Mouse (Mus musculus): ENCODE measurements around the gene Ank2. TPM values are rescaled to one million over a fixed set of nuclear protein-coding genes. Genes with fewer than 3 reads are reported as not detected.
A peak's percentile ranks its signal among the peaks of the same experiment; 100 is the strongest.

Ank2 gene
- polyA plus RNA-seq, 1 experiment from 2014 or later = 37.3 TPM

DNA sequence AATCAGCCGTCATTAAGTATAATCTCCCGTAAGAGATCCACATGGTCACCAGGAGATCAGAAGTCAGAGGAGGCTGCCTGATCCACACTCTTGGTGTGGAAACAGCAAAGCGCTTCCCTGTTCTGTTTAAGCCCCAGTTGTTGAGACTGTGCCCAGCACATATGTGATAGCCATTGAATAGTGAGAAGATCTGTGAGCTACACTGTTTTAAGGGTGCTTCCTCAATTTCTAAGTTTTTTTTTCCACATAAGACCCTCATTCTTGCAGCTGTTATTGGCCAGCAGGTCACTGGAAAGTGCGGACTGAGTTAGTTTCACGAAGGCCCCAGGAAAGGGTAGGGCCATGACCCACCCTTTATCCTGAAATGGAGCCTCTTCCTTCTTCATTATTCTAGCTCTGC is 216.9 kb downstream of the Ank2 start:
- no peak for ATAC-seq (replicated peaks; ENCODE audit: insufficient number of reproducible peaks, insufficient read depth, low FRiP score, low read depth)
- no peaks in the 10 kb centered on the region for H3K36me3 ChIP-seq
- no peak overlapping the region for H3K4me2 ChIP-seq
- peaks cover 3% of the 10 kb centered on the region; the same call in 1 of the 2 replicates for H3K9me3 ChIP-seq (replicated peaks)
- no peak overlapping the region for H3K4me3 ChIP-seq
- 87% methylated on average over 5 of the region's 5 CpGs for WGBS
- no peaks in the 10 kb centered on the region for H3K27me3 ChIP-seq
- no peak overlapping the region for H3K27ac ChIP-seq
- no peak overlapping the region for H3K9ac ChIP-seq
- H3K4me1 ChIP-seq (replicated peaks) = no peaks in the 10 kb centered on the region

DNA sequence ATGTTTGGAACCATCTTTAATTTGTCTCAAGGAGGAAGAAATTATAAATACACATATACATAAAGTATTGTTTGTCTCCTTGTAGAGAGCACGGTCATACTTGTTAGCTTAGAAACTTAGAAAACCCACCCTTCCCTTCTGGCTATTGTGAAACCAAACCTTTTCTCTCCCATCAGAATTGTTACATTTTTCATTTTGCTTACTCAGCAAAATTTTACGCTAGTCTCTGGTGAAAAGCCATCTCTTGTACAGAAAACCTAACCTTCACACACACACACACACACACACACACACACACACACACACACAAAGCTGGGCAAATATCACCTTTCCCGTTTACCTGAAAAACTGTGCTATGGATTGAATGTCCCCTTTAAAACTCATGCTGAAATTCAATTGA is 217.8 kb downstream of the Ank2 start:
- H3K4me2 ChIP-seq = no peak overlapping the region
- ATAC-seq (replicated peaks; ENCODE audit: insufficient number of reproducible peaks, insufficient read depth, low FRiP score, low read depth) = no peak
- no peak overlapping the region for H3K9ac ChIP-seq
- peaks cover 3% of the 10 kb centered on the region; the same call in 1 of the 2 replicates for H3K9me3 ChIP-seq (replicated peaks)
- no peak overlapping the region for H3K27ac ChIP-seq
- no peak overlapping the region for H3K4me3 ChIP-seq
- H3K36me3 ChIP-seq = no peaks in the 10 kb centered on the region
- H3K27me3 ChIP-seq = no peaks in the 10 kb centered on the region
- H3K4me1 ChIP-seq (replicated peaks) = no peaks in the 10 kb centered on the region
- 89% methylated on average over 3 of the region's 3 CpGs for WGBS

DNA sequence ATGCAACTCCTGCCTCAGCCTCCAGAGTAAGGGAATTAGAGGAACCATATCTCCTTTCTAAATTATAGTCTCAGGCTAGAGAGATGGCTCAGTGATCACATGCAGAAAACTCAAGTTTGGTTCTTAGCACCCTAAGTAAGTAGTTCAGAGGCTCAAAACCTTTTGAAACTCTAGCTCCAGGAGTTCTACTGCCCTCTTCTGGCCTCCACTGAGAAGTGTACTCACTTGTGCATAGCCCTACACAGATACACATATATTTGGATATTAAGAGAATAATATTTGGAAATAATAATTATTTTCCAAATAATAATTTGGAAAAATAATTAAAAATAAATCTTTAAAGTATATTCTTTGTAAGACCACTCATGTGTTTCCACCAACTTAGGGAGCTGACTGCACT is 218.8 kb downstream of the Ank2 start:
- ATAC-seq (replicated peaks; ENCODE audit: insufficient number of reproducible peaks, insufficient read depth, low FRiP score, low read depth) = no peak
- H3K9me3 ChIP-seq (replicated peaks) = peaks cover 3% of the 10 kb centered on the region; the same call in 1 of the 2 replicates
- H3K27ac ChIP-seq = no peak overlapping the region
- no peak overlapping the region for H3K4me3 ChIP-seq
- no peak overlapping the region for H3K9ac ChIP-seq
- H3K36me3 ChIP-seq = no peaks in the 10 kb centered on the region
- no peak overlapping the region for H3K4me2 ChIP-seq
- no peaks in the 10 kb centered on the region for H3K27me3 ChIP-seq
- no peaks in the 10 kb centered on the region for H3K4me1 ChIP-seq (replicated peaks)

DNA sequence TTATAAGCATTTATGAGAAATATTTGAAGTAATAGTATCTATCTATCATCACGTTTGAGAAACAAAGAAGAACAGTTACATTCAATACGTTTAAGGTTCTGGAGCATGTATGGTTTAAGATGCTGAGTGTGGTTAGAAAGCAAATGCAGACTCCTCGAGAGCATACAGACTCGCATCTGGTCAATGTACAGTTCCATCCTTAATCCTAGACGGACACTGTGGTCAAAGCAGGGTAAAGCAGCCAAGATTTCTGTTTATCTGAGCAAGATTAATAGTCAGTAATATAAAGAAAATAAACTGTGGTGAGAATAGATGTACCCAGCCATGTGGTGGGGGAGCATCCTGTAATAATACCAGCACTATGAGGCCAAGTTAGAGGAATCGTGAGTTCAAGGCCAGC is 223.2 kb downstream of the Ank2 start:
- Histone ChIP-seq H3K27ac (no peak overlapping the region), H3K4me3 (no peak overlapping the region), H3K4me1 (replicated peaks) (no peaks in the 10 kb centered on the region), H3K9ac (no peak overlapping the region), H3K4me2 (no peak overlapping the region), H3K27me3 (no peaks in the 10 kb centered on the region), H3K36me3 (no peaks in the 10 kb centered on the region), H3K9me3 (replicated peaks) (peaks cover 3% of the 10 kb centered on the region; the same call in 1 of the 2 replicates)
- ATAC-seq (replicated peaks; ENCODE audit: insufficient number of reproducible peaks, insufficient read depth, low FRiP score, low read depth) = no peak
- WGBS = 74% methylated on average over 6 of the region's 6 CpGs

DNA sequence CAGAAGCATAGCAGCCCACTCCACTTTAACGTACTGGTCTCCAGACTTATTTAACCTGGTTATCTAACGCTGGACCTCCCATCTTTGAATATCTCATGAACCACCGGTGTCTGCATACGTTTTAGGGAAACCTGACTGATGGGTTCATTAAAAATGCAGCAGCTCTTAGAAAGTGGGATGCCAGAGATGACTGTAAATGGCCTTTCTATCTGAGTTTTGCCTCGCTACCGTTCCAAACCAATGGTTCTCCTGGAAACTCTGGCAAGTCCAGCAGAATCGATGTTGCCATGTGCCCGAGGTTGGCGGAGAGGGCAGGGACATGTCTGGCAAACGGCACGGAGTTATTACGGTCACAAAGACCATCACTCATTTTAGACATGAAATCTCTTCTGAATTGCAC is 226.3 kb downstream of the Ank2 start:
- ATAC-seq (replicated peaks; ENCODE audit: insufficient number of reproducible peaks, insufficient read depth, low FRiP score, low read depth) = no peak
- no peaks in the 10 kb centered on the region for H3K27me3 ChIP-seq
- no peaks in the 10 kb centered on the region for H3K9me3 ChIP-seq (replicated peaks)
- no peak overlapping the region for H3K4me3 ChIP-seq
- H3K4me2 ChIP-seq = no peak overlapping the region
- no peaks in the 10 kb centered on the region for H3K36me3 ChIP-seq
- 83% methylated on average over 12 of the region's 12 CpGs for WGBS
- H3K27ac ChIP-seq = no peak overlapping the region
- H3K4me1 ChIP-seq (replicated peaks) = no peaks in the 10 kb centered on the region
- no peak overlapping the region for H3K9ac ChIP-seq

DNA sequence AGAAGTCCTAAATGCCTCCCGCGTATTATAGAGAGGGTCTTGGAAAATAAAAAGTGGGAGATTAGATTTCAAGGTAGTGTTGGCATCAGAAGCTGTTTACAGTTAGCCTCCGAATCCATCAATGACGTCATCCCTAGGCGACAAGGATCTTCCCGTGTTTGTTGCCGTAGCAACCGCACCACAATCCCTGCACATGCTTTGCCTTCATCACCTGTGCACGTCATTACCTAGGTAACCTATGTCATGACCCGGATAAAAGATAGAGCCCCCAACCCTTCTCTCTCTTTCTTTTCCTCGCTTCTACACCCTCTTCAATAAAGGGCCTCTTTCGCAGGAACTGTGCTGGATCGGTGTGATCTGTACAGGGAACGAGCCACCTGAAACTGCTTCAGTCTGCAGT is 229.5 kb downstream of the Ank2 start:
- H3K36me3 ChIP-seq = no peaks in the 10 kb centered on the region
- 79% methylated on average over 14 of the region's 14 CpGs for WGBS
- no peaks in the 10 kb centered on the region for H3K4me1 ChIP-seq (replicated peaks)

DNA sequence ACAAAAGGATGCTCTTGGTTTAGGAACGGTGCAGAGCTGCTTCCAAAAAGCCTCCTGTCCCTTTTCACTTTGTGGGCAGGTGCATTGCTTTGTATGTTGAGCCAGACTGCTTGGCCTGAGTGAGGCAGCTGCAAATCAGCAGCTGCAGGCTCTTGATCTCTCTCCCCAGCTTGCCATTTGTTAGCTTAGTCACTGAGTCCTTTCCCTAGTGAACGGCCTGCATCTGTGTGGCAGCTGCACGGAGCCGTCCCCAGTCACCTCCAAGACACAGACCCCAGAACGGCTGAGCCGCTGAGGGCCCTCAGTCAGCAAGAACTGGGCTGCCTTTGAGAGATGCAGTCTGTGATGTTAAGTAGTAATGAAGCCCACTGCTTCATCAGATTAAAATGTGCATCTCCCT is 231.3 kb downstream of the Ank2 start:
- Histone ChIP-seq H3K9ac (no peak overlapping the region), H3K9me3 (replicated peaks) (no peaks in the 10 kb centered on the region), H3K4me3 (no peak overlapping the region), H3K27ac (no peak overlapping the region), H3K4me2 (no peak overlapping the region), H3K27me3 (no peaks in the 10 kb centered on the region), H3K4me1 (replicated peaks) (no peaks in the 10 kb centered on the region), H3K36me3 (no peaks in the 10 kb centered on the region)
- ATAC-seq (replicated peaks; ENCODE audit: insufficient number of reproducible peaks, insufficient read depth, low FRiP score, low read depth) = no peak
- WGBS = 50% methylated on average over 6 of the region's 6 CpGs

More for the DNA sequence above, 229.5 kb downstream of the Ank2 start:
- Histone ChIP-seq H3K9me3 (replicated peaks) (no peaks in the 10 kb centered on the region), H3K27ac (no peak overlapping the region), H3K4me3 (no peak overlapping the region), H3K27me3 (no peaks in the 10 kb centered on the region), H3K9ac (no peak overlapping the region), H3K4me2 (no peak overlapping the region)
- no peak for ATAC-seq (replicated peaks; ENCODE audit: insufficient number of reproducible peaks, insufficient read depth, low FRiP score, low read depth)

DNA sequence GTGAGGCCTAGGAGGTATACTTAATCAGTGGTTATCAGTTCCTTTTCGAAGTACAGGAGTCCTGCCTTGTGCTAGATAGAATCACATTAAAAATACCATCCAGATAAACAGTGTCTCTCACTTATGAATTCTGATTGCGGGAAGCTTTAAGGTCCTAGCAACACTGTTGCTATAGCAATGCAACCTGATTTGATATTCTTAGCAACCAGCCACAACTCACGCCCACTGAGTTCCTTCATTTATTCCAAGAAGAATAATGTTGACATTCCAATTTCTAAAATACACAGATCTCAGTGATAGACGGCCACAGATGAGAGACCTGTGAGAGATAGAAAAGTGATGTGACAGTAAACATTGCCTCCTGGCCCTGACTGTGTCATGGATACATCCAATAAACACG is 233.4 kb downstream of the Ank2 start:
- Histone ChIP-seq H3K4me1 (replicated peaks) (no peaks in the 10 kb centered on the region), H3K4me3 (no peak overlapping the region), H3K36me3 (no peaks in the 10 kb centered on the region), H3K9ac (no peak overlapping the region), H3K27me3 (no peaks in the 10 kb centered on the region), H3K9me3 (replicated peaks) (no peaks in the 10 kb centered on the region), H3K27ac (no peak overlapping the region), H3K4me2 (no peak overlapping the region)
- no peak for ATAC-seq (replicated peaks; ENCODE audit: insufficient number of reproducible peaks, insufficient read depth, low FRiP score, low read depth)
- WGBS = 65% methylated on average over 5 of the region's 5 CpGs

DNA sequence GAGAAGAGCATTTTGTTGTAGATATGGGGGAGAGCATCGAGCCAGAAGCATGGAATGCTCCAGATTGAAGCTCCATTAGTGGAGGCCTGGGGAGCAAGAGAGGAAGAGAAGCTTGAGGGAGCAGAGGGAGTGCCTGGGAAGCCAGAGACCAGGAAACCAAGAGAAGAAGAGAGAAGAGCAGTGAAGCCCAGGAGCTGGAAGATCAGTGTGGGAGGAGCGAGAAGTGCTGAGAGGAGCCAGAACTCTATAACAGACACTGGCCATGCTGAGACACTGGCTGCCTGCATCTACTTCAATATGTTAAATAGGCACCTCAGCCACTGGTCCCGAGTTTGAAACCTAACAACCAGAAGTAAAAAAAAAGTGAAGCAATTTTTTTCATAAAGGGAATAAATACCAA is 234.0 kb downstream of the Ank2 start:
- no peak overlapping the region for H3K4me3 ChIP-seq
- ATAC-seq (replicated peaks; ENCODE audit: insufficient number of reproducible peaks, insufficient read depth, low FRiP score, low read depth) = no peak
- H3K4me1 ChIP-seq (replicated peaks) = no peaks in the 10 kb centered on the region
- no peaks in the 10 kb centered on the region for H3K36me3 ChIP-seq
- no peak overlapping the region for H3K27ac ChIP-seq
- no peaks in the 10 kb centered on the region for H3K9me3 ChIP-seq (replicated peaks)
- H3K9ac ChIP-seq = no peak overlapping the region
- no peaks in the 10 kb centered on the region for H3K27me3 ChIP-seq
- H3K4me2 ChIP-seq = no peak overlapping the region
- WGBS = 62% methylated on average over 3 of the region's 3 CpGs

DNA sequence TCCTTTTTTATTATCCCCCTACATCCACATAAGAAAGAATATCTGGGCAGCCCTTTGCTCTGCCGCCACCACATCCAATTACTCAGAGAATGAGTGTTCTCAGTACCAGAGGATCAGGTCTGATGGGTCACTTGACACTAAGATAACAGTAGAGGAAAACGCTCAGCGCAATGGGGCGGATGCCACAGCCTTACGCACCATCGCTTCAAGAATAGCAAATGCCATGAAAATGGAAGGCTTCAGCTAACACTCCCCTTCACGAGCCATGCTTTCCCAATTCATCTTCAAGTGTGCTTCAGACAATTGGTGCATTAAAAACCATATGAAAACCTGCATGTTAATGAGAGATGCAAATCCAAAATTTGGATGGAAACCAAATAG is 238.4 kb downstream of the Ank2 start:
- H3K4me3 ChIP-seq = no peak overlapping the region
- no peak overlapping the region for H3K9ac ChIP-seq
- 43% methylated on average over 7 of the region's 7 CpGs for WGBS
- H3K27me3 ChIP-seq = no peaks in the 10 kb centered on the region
- ATAC-seq (replicated peaks; ENCODE audit: insufficient number of reproducible peaks, insufficient read depth, low FRiP score, low read depth) = no peak
- H3K4me1 ChIP-seq (replicated peaks) = peaks cover 6% of the 10 kb centered on the region
- H3K4me2 ChIP-seq = no peak overlapping the region
- H3K27ac ChIP-seq = no peak overlapping the region
- no peaks in the 10 kb centered on the region for H3K9me3 ChIP-seq (replicated peaks)
- H3K36me3 ChIP-seq = no peaks in the 10 kb centered on the region

DNA sequence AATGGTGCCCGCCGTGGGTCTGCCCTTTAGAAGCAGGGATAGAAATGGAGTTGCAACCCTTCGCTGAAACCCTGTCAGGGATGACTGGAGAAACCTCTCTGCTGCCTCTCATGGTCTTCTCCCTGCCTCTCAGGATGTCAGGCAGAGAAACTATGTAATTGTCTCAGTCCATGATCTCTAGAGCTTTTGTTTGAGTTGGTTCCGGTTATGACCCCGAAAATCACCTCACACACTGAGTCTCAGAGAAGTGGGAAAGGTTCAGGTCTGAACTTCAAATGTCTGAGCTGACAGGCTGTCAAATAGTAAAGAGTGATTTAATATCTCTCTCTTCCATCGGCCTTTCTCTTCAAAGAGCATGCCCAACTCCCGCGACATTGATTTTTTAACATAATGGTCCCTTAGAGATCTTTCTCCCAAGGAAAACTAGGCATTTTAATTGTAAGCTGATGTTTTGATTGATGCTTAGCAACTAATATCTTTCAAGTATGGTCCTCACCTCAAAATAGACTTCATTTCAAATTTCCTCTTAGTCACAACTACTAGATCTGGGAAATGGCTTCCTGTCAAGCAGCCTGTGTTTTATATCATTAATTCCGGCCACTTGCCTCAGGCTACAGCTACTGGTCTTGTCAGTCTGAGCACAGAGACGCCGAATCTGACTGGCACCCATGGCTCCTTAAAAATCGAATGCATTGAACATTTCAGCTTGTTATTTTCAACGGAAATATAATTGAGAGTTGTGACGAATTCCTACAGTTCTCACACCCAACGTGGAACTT is 239.0 kb downstream of the Ank2 start:
- ATAC-seq (replicated peaks; ENCODE audit: insufficient number of reproducible peaks, insufficient read depth, low FRiP score, low read depth) = no peak
- H3K4me1 ChIP-seq (replicated peaks) = peaks cover 6% of the 10 kb centered on the region
- H3K27me3 ChIP-seq = no peaks in the 10 kb centered on the region
- H3K36me3 ChIP-seq = no peaks in the 10 kb centered on the region
- no peak overlapping the region for H3K27ac ChIP-seq
- WGBS = 78% methylated on average over 15 of the region's 15 CpGs
- no peak overlapping the region for H3K9ac ChIP-seq
- no peak overlapping the region for H3K4me3 ChIP-seq
- H3K4me2 ChIP-seq = no peak overlapping the region
- H3K9me3 ChIP-seq (replicated peaks) = no peaks in the 10 kb centered on the region

DNA sequence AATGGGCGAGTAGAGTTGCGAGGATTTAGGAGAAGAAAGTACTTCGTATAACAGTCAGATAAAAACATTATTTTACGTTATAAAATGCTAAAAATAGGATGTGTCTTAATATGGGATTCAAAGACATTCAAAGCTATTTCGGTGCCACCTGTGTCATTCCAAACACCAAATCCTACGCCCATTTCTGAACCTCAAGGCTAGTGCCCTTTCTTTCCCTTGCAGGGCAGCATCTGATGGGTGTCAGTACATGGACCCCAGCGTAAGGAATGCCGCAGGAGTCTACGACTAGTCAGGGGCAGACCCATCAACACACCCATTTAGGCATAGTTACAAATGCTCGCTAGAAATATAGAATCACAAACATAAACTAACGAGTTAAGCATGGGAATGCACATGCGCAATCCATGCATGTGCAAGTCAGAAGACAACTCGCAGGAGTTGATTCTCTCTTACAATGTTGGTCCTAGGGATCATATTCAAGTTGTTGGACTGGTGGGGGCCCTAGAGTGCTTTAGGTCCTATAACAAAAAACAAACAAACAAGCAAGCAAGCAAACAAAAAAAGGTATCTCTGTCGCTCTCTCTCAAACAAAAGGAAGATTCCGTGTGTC is 240.6 kb downstream of the Ank2 start:
- H3K36me3 ChIP-seq = no peaks in the 10 kb centered on the region
- H3K27me3 ChIP-seq = no peaks in the 10 kb centered on the region
- peaks cover 6% of the 10 kb centered on the region for H3K4me1 ChIP-seq (replicated peaks)
- peak overlapping the region; percentile 53 for H3K4me3 ChIP-seq
- WGBS = 44% methylated on average over 15 of the region's 15 CpGs
- ATAC-seq (replicated peaks; ENCODE audit: insufficient number of reproducible peaks, insufficient read depth, low FRiP score, low read depth) = no peak
- H3K4me2 ChIP-seq = peak overlapping the region; percentile 85
- H3K27ac ChIP-seq = no peak overlapping the region
- H3K9me3 ChIP-seq (replicated peaks) = no peaks in the 10 kb centered on the region
- no peak overlapping the region for H3K9ac ChIP-seq

All from heart, embryonic 15.5 days (tissue).